Mouse (Mus musculus): Measurements from ENCODE around the gene Zfp825. TPM values are rescaled to one million over a fixed set of nuclear protein-coding genes. Genes with fewer than 3 reads are reported as not detected.

Gene Zfp825
- polyA plus RNA-seq (2012; rRNA removed; ENCODE audit: low replicate concordance) = 0.60 and 1.8 TPM in 2 replicates

DNA sequence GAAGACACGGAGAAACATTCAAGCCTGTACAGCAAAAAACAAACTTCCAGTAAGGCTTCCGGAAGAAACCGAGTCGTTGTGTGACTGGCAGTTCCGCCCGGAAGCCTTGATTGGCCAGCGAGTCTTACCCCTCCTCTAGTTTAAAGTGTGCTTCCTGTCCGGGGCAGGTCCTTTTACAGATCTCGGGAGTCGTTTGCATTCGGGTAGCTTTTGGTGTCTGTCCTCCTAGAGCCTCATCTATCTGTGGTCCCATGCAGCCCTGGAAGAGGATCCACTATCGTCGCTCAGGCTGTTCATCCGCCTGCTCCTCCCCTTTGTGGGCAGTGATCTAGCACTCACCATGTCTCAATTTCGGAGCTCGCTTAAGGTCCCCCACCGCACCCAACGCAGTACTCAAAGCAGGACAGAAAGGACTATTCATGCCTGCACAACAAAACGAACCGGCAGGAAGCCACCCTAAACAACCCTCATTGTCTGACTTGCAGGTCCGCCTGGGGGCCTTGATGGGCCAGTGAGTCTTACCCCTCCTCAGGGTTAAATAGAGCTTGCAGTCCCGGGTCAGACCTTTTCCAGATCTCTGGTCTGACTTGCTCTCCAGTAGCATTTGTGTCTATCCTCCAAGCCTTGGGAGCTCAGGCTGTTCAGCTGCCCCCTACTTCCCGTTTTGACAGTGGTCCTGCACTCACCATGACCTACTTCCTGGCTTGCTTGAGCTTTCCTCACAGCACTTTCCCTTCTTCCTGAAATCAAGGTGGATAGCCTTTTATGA is at the start of gene Zfp825:
TSS of gene Zfp825 (minus strand) at position 82 of the 769 bp plus-strand sequence.

Other genes with a start within 250 kb of the Zfp825 start
- gene Ahrr, start 201.7 kb downstream of the Zfp825 start, polyA plus RNA-seq (2012; rRNA removed; ENCODE audit: low replicate concordance) = 1.3 and 1.7 TPM in 2 replicates
- gene Pdcd6, start 176.4 kb downstream of the Zfp825 start, polyA plus RNA-seq (2012; rRNA removed; ENCODE audit: low replicate concordance) = 61.5 and 126 TPM in 2 replicates
- gene Sdha, start 143.7 kb downstream of the Zfp825 start, polyA plus RNA-seq (2012; rRNA removed; ENCODE audit: low replicate concordance) = 133 and 349 TPM in 2 replicates
- 1.6 and 4.7 TPM in 2 replicates for gene Ccdc127, start 143.7 kb downstream of the Zfp825 start, polyA plus RNA-seq (2012; rRNA removed; ENCODE audit: low replicate concordance)
- 0.51 and 34.5 TPM in 2 replicates for gene Lrrc14b, start 130.0 kb downstream of the Zfp825 start, polyA plus RNA-seq (2012; rRNA removed; ENCODE audit: low replicate concordance)
- 0.10 and 0.49 TPM in 2 replicates for gene Zfp72, start 103.2 kb downstream of the Zfp825 start, polyA plus RNA-seq (2012; rRNA removed; ENCODE audit: low replicate concordance)
- 30.7 and 42.0 TPM in 2 replicates for gene Ftl1-ps1, start 94.3 kb downstream of the Zfp825 start, polyA plus RNA-seq (2012; rRNA removed; ENCODE audit: low replicate concordance)
- gene Erap1, start 145.6 kb upstream of the Zfp825 start, polyA plus RNA-seq (2012; rRNA removed; ENCODE audit: low replicate concordance) = 9.5 and 31.4 TPM in 2 replicates